Mouse (Mus musculus): ENCODE measurements around the gene Gm28048. TPM values are rescaled to one million over a fixed set of nuclear protein-coding genes. Genes with fewer than 3 reads are reported as not detected.

Gene Gm28048
- polyA plus RNA-seq, 1 experiment: 4.4 TPM

DNA sequence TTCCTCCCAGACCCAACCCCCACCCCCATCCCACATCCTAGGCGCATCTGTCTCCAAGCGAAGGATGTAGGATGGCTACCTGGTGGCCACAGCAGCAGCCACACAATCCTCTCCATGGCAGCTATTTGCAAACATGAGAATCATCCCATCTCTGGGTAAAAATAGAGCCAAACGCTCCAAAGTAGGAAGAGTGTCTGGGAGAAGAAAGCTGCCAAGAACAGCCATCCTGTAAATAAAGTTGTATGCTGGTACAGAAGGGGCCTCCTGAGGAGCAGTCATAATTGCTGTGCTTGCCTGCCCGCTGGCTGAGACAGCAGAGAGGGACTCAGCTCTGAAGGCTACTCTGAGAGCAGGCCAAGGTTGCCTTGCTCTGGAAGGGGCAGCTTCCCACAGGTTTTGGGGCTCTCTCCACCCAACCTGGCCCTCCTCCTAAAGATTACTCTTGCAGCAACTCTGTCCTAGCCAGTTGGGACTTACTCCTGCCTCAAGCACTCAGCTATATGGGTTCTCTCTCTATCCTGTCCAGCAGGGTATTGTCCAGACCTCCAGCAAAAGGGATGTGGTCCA is 154.3 kb downstream of the Gm28048 start:
- DNase-seq: no peak
- TF ChIP-seq POLR2A (IDR thresholded peaks at IDR 0.05; ENCODE audit: borderline replicate concordance, insufficient read depth, low read length): no peak
- TF ChIP-seq CTCF (IDR thresholded peaks at IDR 0.05; ENCODE audit: borderline replicate concordance, insufficient read depth, low read depth, low read length): no peak
- Histone ChIP-seq H3K4me1 (ENCODE audit: control insufficient read depth, insufficient read depth, low read length) (peaks cover 7% of the 10 kb centered on the region), H3K27ac (ENCODE audit: insufficient read depth, low read length) (no peak overlapping the region), H3K27me3 (ENCODE audit: control insufficient read depth, insufficient read depth, low read length) (no peaks in the 10 kb centered on the region; the same call in 1 of the 2 replicates), H3K4me3 (replicated peaks; ENCODE audit: insufficient read depth, low read depth, low read length) (no peak overlapping the region)
- WGBS: 53% methylated on average over 4 of the region's 4 CpGs

DNA sequence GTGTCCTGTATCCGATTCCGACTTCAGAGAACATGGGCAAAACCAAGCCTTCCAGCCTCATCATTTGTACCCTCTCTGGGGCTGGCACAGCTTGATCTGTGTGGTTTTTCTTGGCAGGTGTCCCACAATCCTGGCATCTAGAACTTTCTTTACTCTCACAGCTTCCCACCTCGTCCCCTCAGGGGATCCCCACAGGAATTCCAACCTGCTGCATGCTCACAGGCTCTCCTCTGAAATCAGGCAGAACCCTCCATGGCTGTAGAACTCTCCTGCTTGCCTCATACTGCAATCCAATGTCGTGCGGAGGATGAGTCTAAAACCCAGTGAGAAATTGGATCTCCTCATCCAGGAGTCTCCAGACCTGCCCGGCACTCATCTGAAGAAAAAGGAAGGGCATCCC is 155.2 kb downstream of the Gm28048 start:
- WGBS: 75% methylated on average over 6 of the region's 6 CpGs
- TF ChIP-seq CTCF (IDR thresholded peaks at IDR 0.05; ENCODE audit: borderline replicate concordance, insufficient read depth, low read depth, low read length): no peak
- H3K4me1 ChIP-seq (ENCODE audit: control insufficient read depth, insufficient read depth, low read length): peaks cover 7% of the 10 kb centered on the region
- H3K4me3 ChIP-seq (replicated peaks; ENCODE audit: insufficient read depth, low read depth, low read length): no peak overlapping the region
- no peak overlapping the region for H3K27ac ChIP-seq (ENCODE audit: insufficient read depth, low read length)
- H3K27me3 ChIP-seq (ENCODE audit: control insufficient read depth, insufficient read depth, low read length): no peaks in the 10 kb centered on the region; the same call in 1 of the 2 replicates
- DNase-seq: no peak

DNA sequence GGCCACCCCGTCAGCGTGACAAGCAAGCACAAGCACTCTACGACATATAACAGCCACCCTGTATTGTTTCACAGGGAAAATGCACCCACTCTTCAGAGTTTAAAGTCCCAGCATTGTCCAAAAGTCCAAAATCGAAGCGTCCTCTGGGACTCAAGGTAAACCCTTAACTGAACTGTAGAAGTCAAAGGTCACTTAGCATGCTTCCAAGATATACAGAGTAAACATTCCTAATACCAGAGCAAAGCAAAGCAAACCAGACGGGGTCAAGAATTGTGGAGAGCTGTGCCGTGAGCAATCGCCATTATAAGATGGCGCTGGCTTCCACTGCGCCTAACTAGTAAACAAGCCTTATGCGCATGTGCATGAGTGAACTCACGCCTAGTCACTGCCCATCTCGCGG is 155.8 kb downstream of the Gm28048 start:
- TF ChIP-seq POLR2A (IDR thresholded peaks at IDR 0.05; ENCODE audit: borderline replicate concordance, insufficient read depth, low read length): no peak
- TF ChIP-seq CTCF (IDR thresholded peaks at IDR 0.05; ENCODE audit: borderline replicate concordance, insufficient read depth, low read depth, low read length): no peak
- 96% methylated on average over 14 of the region's 14 CpGs for WGBS
- H3K4me3 ChIP-seq (replicated peaks; ENCODE audit: insufficient read depth, low read depth, low read length): no peak overlapping the region
- no peaks in the 10 kb centered on the region; the same call in 1 of the 2 replicates for H3K27me3 ChIP-seq (ENCODE audit: control insufficient read depth, insufficient read depth, low read length)
- no peak overlapping the region for H3K27ac ChIP-seq (ENCODE audit: insufficient read depth, low read length)
- DNase-seq: no peak
- peaks cover 7% of the 10 kb centered on the region for H3K4me1 ChIP-seq (ENCODE audit: control insufficient read depth, insufficient read depth, low read length)

DNA sequence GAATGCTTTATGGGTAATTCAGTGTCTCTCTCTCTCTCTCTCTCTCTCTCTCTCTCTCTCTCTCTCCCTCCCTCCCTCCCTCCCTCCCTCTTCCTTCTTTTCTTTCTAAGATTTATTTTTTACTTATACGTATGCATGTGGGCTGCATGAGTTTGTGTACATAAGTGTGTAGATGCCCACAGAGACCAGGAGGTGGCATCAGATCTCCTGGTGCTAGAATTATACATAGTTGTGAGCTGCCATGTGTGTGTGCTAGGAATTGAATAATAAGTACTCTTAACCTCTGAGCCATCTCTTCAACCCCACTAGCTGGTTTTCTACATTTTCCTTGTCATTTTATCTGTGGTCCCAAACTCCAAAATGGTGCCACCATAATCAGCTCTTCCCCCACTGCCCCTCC is 156.3 kb downstream of the Gm28048 start:
- 100% methylated on average over 1 of the region's 1 CpGs for WGBS
- TF ChIP-seq POLR2A (IDR thresholded peaks at IDR 0.05; ENCODE audit: borderline replicate concordance, insufficient read depth, low read length): no peak
- no peak for TF ChIP-seq CTCF (IDR thresholded peaks at IDR 0.05; ENCODE audit: borderline replicate concordance, insufficient read depth, low read depth, low read length)
- no peak overlapping the region for H3K4me3 ChIP-seq (replicated peaks; ENCODE audit: insufficient read depth, low read depth, low read length)
- H3K4me1 ChIP-seq (ENCODE audit: control insufficient read depth, insufficient read depth, low read length): peaks cover 7% of the 10 kb centered on the region
- DNase-seq: no peak
- no peak overlapping the region for H3K27ac ChIP-seq (ENCODE audit: insufficient read depth, low read length)
- H3K27me3 ChIP-seq (ENCODE audit: control insufficient read depth, insufficient read depth, low read length): no peaks in the 10 kb centered on the region; the same call in 1 of the 2 replicates

DNA sequence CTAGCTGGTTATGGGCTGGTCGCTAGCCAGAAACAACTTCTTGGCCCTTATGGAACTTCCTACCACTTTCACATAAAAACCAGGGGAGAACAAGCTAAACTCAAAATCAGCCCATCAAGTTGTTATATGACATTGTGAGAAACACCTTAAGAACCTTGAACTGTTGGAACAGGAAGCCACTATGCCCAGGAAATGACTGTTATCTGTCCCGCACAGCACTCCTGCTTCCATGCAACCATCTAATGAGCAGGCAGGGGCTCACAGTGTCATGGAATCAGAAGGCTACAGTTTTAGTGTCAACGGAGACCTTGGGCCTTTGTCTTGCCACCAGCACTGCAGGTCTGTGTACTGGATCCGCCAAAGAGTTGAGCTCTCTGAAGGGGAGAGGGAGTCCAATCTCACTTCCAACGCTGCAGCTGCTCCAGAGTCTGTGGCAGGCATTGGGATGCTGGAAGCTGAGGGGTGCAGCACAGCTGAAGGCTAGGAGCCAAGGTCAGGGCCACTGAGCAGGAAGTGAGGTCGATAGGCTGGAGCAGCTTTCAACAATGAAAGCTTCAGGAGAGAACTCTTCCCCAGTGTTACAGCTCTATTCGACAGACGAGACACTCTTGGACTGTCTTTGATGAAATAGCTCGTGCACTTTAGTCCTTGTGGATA is 157.7 kb downstream of the Gm28048 start:
- no peak overlapping the region for H3K4me3 ChIP-seq (replicated peaks; ENCODE audit: insufficient read depth, low read depth, low read length)
- DNase-seq: no peak
- H3K27ac ChIP-seq (ENCODE audit: insufficient read depth, low read length): no peak overlapping the region
- no peaks in the 10 kb centered on the region; the same call in 1 of the 2 replicates for H3K27me3 ChIP-seq (ENCODE audit: control insufficient read depth, insufficient read depth, low read length)
- 71% methylated on average over 9 of the region's 9 CpGs for WGBS
- TF ChIP-seq CTCF (IDR thresholded peaks at IDR 0.05; ENCODE audit: borderline replicate concordance, insufficient read depth, low read depth, low read length) (no peak), POLR2A (IDR thresholded peaks at IDR 0.05; ENCODE audit: borderline replicate concordance, insufficient read depth, low read length) (no peak)
- H3K4me1 ChIP-seq (ENCODE audit: control insufficient read depth, insufficient read depth, low read length): peaks cover 5% of the 10 kb centered on the region

DNA sequence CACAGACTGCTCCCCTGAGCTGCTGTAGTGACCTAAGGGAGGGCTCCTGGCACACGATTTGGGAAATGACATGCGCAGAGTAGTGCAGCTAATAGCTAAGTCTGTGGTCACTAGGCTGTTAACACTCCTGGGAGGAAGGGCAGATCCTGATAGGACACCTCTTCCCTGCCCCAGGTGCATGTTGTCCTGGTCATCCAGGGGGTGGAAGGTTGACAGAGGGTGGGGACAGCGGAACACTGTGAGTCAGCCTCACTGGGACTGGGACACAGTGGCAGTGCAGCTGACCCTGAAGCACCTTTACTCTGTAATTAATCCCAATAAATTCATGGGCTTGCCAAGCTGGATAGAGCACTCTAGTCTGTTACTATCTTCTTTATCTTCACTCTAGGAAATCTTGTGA is 160.6 kb downstream of the Gm28048 start:
- TF ChIP-seq POLR2A (IDR thresholded peaks at IDR 0.05; ENCODE audit: borderline replicate concordance, insufficient read depth, low read length) (no peak), CTCF (IDR thresholded peaks at IDR 0.05; ENCODE audit: borderline replicate concordance, insufficient read depth, low read depth, low read length) (no peak)
- Histone ChIP-seq H3K4me1 (ENCODE audit: control insufficient read depth, insufficient read depth, low read length) (no peaks in the 10 kb centered on the region), H3K4me3 (replicated peaks; ENCODE audit: insufficient read depth, low read depth, low read length) (no peak overlapping the region), H3K27me3 (ENCODE audit: control insufficient read depth, insufficient read depth, low read length) (no peaks in the 10 kb centered on the region; the same call in 1 of the 2 replicates), H3K27ac (ENCODE audit: insufficient read depth, low read length) (no peak overlapping the region)
- DNase-seq: no peak
- 71% methylated on average over 3 of the region's 3 CpGs for WGBS

DNA sequence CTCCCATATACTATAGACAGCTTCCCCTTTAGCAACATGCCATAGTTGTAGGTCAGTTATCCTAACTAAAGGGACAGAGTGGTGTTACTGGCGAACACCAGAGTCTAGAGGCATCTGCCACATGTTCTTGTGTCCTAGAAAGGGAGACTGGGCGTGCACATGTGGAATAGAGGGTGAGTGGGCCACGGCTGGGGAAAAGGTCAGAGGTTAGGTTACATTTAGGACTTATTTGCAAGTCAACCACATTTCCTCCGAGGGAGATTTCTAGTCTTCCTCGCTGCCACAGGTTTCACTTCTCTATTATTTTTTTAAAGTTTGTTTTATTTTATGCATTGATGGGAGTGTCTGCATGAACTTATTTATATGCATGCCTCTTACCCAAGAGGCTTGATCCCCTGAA is 163.5 kb downstream of the Gm28048 start:
- H3K27me3 ChIP-seq (ENCODE audit: control insufficient read depth, insufficient read depth, low read length): no peaks in the 10 kb centered on the region; the same call in 1 of the 2 replicates
- 77% methylated on average over 5 of the region's 5 CpGs for WGBS
- H3K4me3 ChIP-seq (replicated peaks; ENCODE audit: insufficient read depth, low read depth, low read length): no peak overlapping the region
- H3K27ac ChIP-seq (ENCODE audit: insufficient read depth, low read length): no peak overlapping the region
- TF ChIP-seq POLR2A (IDR thresholded peaks at IDR 0.05; ENCODE audit: borderline replicate concordance, insufficient read depth, low read length) (no peak), CTCF (IDR thresholded peaks at IDR 0.05; ENCODE audit: borderline replicate concordance, insufficient read depth, low read depth, low read length) (no peak)
- H3K4me1 ChIP-seq (ENCODE audit: control insufficient read depth, insufficient read depth, low read length): no peaks in the 10 kb centered on the region
- DNase-seq: no peak

DNA sequence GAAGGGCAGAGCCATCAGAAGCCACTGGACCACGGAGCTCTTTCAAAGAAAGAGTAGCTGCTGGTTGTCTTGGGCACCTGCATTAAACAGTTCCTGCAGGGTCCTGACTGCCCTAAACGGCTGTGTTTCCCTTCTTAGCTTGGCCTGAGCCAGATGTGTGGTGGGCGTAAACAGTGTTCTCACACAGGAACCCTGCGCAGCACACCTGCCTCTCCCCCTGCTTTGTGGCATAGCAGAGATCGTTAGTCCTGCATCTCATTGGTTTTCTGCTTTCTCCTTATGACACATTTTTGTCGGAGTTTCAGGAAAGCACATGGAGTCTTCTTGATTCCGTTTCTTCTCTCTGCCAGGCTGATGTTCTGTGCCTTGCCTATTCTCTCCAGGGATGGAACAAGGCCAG is 166.0 kb downstream of the Gm28048 start:
- TF ChIP-seq POLR2A (IDR thresholded peaks at IDR 0.05; ENCODE audit: borderline replicate concordance, insufficient read depth, low read length) (no peak), CTCF (IDR thresholded peaks at IDR 0.05; ENCODE audit: borderline replicate concordance, insufficient read depth, low read depth, low read length) (no peak)
- DNase-seq: no peak
- Histone ChIP-seq H3K4me1 (ENCODE audit: control insufficient read depth, insufficient read depth, low read length) (no peaks in the 10 kb centered on the region), H3K27me3 (ENCODE audit: control insufficient read depth, insufficient read depth, low read length) (no peaks in the 10 kb centered on the region; the same call in 1 of the 2 replicates), H3K4me3 (replicated peaks; ENCODE audit: insufficient read depth, low read depth, low read length) (no peak overlapping the region), H3K27ac (ENCODE audit: insufficient read depth, low read length) (peak overlapping the region; percentile 21; the same call in 1 of the 2 replicates)
- WGBS: 78% methylated on average over 7 of the region's 7 CpGs

Measured in cerebellum, adult 2 months (tissue).